Mouse (Mus musculus) left cerebral cortex, postnatal 25 days (tissue): Measurements from ENCODE around the gene Rnf123. TPM values are rescaled to one million over a fixed set of nuclear protein-coding genes. Genes with fewer than 3 reads are reported as not detected.
"Not testable (repeated sequence)": the region's sequence is repeated elsewhere in the genome, so short reads cannot be mapped to it uniquely, and the experiment has no call there.

ENCODE experiments used
- DNase-seq, 2 experiments: peaks; one replicate each; pipeline ENCODE4 v3.0.0; 2022; ENCODE audit warnings: low spot score in 2 of 2, mixed read lengths in 1 of 2
- intact Hi-C: fragments of 180-260 bp; cut with DNase I; formaldehyde crosslinking; loops from one replicate; pipeline ENCODE4 v1.15.1; 2025
- total RNA-seq, 2 experiments: library from RNA; stranded (reverse); gene quantifications; 2 replicates each; pipeline ENCODE4 v1.2.3; 2021

The Rnf123 gene
- total RNA-seq, 2 experiments from 2014 or later = 81.9 to 88.7 TPM

DNA sequence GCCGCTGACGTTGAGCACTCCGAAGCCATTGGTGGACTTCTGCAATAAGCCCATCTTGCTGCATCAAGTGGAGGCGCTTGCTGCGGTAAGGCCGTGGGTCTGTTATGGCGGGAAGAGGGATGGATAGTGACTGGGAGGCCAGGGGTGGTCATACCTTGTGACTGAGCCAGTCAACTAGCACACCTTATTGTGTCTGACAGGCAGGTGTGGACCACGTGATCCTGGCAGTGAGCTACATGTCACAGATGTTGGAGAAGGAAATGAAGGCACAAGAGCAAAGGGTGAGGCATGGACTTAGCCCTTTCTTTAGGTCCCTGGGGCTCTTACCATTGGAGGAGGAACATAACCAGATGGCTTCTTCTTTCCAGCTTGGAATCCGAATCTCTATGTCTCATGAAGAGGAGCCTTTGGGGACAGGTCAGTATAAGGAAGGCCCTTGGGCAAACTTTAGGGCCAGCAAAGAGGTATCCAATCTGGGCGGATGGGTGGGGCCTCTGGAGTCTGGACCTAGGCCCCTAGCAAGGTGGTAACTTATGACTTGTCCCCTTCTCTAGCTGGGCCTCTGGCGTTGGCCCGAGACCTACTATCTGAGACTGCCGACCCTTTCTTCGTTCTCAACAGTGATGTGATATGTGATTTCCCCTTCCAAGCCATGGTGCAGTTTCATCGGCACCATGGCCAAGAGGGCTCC, 33.4 kb downstream of the Rnf123 start:
- intact Hi-C loops = loop anchor here (5.0 kb wide), 3 partner anchors 47 to 147 kb away; partner anchors contain the start of gene Ip6k1
- no peak for DNase-seq

DNA sequence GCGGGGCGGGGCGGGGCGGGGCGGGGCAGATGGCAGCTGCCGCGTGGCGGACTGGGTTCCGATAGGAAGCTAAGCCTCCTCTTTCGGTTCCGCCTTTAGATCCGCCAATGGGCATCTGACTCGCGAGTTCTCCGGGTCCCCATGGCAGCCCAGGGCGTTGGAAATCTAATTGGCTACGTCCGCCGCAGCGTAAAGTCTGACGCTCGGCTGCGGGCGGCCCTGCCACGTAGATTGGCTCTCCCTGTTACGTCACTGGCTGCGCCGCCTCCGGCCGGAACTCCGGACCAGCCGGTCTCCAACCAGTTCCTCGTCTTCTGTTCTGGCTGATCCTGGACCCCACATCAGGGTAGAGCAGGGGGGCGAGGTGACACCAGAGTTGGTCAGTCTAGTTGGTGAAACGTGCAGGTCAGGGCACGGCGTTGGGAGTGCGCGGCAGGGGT, 34.1 kb downstream of the Rnf123 start, which contains the start of gene Gmppb:
Gene Gmppb, plus strand, starts transcription at position 227 of the 440 bp plus-strand sequence.
- intact Hi-C loops = loop anchor here (5.0 kb wide), 1 partner anchor 47 kb away; the partner anchor contains the start of gene Ip6k1
- peak; percentile 96 to 99 for DNase-seq

DNA sequence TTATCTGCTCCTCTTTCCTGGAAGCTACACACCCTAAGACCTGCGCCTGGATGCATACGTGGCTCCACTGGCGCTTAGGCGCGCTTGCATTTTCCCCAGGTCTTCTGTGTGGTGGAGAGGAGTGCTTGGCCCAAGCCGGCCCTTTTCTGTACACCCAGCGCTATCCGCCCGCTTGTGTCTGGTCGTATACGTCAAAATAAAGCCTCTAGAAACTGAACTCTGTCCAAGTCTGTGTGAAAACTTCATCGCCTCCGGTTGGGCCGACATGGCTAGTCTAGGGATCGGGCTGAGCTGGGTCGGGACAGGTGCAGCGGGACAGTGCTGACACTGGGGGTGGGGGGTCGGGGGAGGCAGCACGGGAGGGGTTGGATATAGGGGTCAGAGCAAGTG, 34.6 kb downstream of the Rnf123 start:
- no peak for DNase-seq
- intact Hi-C loops = loop anchor here (5.0 kb wide), 1 partner anchor 46 kb away; the partner anchor contains the start of gene Ip6k1

DNA sequence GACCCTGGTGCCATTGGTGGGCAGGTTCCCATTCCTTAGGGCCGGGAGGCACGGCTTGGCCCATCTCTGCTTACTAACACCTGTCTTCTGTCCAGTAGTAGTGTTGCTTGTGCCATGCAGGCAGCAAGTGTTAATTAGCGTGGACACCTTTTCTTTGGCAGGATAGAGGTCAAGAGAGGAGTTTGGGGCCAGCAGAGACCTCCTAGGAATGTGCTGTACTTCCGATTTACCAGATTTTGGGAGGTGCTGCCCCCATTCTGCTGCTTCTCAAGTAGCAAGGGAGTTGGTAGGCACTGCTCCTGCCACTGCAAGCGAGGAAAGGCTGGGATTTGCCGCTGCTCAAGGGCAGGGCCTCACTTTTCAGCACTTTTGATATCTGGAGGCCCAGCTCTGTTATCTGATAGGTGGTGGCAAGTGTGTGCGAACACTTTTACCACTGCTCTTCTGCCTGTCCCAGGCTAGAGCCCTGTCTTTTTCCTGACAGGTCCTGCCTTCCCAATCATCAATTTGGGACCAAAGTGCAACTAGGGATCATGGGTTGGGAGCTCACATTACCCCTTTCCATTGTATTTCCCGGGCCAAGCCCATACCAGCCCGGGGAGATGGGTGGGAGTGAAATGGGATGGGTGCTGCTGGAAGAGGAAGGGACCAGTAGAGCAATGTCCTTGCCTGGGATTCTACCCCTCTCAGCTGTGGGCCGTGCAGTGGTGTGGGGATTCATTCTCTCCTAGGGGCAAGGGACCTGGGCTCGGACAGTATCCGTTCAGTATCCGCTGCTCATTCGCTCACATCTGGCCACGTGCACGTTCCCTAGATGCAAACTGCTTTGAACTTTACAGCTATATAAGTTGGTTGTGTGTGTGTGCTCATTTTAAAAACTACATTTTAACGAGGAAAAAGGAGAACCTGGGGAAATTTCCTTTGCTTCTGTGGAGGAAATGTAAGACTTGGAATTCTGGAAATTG, 35.3 kb downstream of the Rnf123 start:
- no peak for DNase-seq
- intact Hi-C loops = loop anchor here (5.0 kb wide), 1 partner anchor 46 kb away; the partner anchor contains the start of gene Ip6k1

DNA sequence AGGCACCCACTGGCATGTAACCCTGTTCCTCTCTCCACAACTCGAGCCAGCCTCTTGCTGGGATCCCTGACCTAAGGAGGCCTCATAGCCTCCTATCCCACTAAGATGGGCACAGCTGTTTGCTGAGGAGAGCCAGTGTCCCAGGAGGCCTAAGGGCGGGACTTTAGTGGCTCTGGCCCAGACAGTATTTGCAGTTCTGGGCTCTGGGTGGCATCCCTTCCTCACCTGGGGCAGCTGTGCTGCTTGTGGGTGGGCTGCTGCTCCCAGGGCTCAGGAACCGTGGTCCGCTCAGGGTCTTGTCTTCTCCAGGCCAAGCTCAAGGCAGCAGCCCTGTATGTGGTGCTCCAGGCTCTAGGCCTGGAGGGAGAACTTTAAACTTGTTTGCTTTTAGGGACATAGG, 36.6 kb downstream of the Rnf123 start:
- intact Hi-C loops = loop anchor here (5.0 kb wide), 1 partner anchor 44 kb away; the partner anchor contains the start of gene Ip6k1
- no peak for DNase-seq

DNA sequence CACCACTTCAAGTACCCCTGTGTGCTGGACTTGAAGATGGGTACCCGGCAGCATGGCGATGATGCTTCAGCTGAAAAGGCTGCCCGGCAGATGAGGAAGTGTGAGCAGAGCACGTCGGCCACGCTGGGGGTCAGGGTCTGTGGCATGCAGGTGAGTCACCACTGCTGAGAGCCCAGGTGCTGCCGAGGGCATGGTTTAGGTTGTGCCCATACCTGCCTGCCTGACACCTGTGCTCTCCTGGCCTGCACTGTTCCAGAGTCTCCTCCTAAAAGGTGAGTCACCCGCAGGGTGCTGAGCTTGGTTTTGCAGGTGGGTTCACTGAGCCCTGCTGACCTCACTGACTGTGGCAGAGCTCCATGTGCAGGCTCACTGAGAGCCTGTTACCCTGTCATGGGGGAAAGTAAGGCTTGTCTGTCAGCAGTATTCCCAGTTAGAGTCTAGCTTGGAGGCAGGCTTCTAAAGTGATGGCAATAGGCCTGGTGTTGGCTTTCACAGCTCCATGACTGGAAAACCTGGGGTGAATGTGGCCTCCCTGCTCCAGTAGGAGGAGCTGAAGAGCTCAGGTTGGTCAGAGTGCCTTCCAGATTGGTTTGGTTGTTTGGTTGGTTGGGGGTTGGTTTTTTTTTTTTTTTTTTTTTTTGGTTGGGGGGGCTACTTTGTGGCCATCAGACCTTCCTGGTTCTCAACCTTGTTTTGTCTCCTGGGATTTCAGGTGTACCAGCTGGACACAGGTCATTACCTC, 38.2 kb downstream of the Rnf123 start:
- intact Hi-C loops = loop anchor here (5.0 kb wide), 1 partner anchor 43 kb away; the partner anchor contains the start of gene Ip6k1
- no peak for DNase-seq

DNA sequence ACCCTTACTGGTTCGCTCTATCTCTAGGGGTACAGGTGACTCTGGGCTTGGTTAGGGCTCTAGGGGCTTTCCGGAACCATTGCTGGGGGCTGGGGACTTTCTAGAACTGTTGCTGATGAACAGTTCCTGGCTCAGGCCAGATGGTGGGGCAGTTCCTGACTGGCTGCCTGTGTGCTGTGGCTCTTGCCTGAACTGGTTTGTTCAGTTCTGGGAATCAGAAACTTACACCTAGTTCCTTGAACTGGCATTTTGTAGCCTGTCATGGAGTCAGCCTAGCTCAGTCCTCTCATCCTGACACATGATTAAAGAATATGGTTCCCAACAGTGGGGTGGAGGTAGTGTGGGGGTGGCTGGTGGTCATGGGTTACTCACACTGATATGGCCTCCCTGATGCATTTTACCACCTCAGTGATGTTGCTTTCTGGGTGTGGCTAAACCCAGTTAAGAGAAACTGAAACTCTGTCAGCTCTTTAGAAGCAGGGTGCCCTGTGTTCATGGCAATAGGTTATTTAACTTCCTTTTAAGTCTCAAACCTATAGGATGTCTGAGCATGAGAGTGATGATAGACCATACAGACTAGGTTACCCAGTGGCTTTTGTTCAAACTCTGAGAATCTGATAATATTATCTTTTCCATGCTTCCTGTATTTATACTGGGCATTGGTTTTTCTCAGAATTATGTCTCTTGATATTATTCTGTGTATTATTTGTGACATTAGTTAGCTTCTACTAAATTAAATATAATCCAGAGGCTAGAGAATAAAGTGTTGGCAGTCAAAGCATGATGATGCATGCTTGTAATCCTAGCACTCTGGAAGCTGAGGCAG, 47.6 kb downstream of the Rnf123 start:
- no peak for DNase-seq
- intact Hi-C loops = no loop called here

DNA sequence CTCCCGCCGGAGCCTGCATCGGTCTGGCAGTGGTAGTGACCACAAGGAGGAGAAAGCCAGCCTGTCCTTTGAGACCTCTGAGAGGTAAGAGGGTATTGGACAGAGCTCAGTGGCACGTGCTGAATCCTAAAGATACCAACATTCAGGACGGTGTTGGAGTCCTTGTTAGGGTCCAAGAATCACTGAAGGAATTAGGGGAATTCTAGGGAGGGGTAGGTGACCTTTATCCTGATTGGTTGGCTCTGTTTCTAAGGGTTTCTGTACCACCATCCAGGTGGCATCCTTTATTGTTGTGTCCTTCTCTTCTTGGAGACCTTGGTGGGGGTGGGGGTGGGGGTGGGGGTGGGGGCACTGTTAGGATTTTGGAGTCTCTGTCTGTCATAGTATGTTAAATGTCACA, 51.0 kb downstream of the Rnf123 start:
- DNase-seq = no peak
- intact Hi-C loops = no loop called here

DNA sequence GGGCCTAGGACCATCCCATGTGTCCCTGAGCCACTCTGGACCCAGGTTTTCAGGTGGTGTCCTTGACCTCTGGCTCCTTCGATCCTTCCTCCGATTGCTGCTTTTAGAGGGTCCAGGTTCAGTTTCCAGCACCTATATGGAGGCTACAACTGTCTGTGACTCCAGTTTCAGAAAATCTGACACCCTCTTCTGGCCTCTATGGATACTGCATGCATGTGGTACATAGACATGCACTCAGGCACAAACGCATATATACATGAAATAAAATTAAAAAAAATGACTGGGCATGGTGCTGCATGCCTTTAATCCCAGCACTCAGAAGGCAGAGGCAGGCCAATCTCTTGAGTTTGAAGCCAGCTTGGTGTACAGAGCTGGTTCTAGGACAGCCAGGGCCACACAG, 55.3 kb downstream of the Rnf123 start:
- no peak for DNase-seq
- intact Hi-C loops = no loop called here

DNA sequence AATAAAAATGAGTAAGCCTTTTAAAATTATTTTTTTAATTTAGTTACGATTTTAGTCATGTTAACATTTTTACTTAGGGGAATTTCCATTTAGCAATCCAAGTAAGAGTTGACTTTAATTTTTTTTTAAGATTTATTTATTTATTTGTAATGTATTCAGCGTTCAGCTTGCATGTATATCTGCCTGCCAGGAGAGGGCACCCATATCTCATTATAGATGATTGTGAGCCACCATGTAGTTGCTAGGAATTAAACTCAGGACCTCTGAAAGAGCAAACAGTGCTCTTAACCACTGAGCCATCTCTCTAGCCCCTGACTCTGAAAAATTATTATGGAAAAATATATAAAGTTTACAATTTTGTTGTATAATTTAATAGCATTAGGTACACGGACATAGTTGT, 56.6 kb downstream of the Rnf123 start:
- no peak for DNase-seq
- intact Hi-C loops = no loop called here

DNA sequence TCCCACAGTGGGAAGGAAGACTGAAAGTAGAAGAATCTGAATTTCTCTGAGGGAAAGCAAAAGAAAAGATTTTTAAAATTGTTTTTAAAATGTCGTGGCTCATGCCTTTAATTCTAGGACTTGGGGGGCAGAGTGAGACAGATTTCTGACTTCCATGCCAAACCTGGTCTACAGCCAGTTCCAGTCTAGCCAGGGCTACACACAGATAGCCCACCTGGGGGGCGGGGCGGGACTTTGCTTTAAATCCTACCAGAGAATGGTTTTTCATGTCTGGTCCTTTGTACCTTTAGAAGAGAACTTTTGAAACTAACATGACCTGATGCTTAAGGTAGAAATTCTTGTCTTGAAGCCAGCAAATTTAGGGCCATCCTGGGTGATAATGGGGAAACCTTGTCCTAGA, 59.9 kb downstream of the Rnf123 start:
- intact Hi-C loops = no loop called here
- no peak for DNase-seq

DNA sequence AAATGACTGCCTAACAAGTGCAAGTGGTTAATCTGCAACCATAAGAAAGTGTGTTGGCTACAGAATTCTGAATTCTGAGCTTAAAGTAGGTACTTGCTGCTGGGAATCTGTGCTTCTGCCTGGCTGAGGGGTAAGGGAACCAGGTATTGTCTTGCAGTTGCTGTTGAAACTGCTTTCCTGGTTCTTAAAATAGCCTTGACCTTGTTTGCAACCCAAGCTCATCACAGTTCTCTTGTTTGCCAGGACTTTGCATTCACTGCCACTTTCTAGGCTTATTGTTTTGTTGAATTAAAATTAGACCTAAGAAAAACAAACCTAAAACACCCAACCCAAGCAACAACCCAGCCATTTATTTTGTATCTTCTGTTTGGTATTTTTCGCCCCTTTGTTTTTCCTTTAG, 62.4 kb downstream of the Rnf123 start:
- DNase-seq = no peak
- intact Hi-C loops = no loop called here

DNA sequence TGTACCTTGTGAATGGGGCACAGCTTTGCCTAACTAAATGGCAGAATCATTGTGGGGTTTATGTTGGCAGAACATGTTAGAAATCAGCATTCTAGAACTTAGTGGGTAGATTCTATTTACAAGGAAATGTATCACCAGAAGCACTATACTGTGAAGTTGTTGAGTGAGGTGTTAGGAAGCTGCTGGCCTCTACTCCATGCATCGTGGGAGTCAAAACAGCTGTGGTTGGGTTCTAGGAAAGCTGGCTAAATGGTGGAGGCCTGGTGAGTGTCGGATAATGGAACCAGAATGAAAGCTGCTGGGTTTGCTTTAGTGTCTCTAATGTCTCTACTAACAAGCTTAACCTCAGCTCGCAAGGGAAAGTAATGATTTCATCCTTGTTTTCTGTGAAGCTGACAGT, 66.0 kb downstream of the Rnf123 start:
- DNase-seq = peak in 1 of 2 experiments; percentile 83
- intact Hi-C loops = no loop called here

DNA sequence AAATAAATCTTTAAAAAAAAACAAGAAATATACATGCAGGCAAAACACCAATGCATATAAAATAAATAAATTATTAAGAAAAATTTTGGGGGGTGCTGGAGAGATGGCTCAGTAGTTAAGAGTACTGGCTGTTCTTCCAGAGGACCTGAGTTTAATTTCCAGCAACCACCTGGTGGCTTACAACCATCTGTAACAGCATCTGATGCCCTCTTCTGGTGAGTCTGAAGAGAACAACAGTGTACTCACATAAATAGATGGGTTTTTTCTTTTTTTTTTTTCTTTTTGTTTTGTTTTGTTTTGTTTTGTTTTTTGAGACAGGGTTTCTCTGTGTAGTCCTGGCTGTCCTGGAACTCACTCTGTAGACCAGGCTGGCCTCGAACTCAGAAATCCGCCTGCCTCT, 69.6 kb downstream of the Rnf123 start:
- intact Hi-C loops, DNase-seq: not testable (repeated sequence)

DNA sequence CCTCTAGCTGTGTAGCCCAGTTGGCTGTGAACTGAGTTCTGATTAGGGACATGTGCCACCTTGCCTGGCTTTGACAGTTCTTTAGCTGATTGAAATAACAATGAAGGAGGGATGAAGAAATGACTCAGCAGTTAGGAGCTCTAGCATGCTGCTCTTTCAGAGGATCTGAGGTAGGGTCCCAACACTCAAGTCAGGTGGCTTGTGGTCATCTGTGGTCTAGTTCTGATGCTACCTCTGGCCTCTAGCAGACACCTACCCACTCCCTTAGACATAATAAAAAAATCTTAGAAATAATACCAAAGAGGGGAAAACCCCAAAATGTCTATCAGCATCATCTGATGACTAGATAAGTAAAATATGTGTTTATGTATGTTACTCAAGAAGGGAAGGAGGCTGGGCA, 72.8 kb downstream of the Rnf123 start:
- intact Hi-C loops = no loop called here
- DNase-seq = no peak

DNA sequence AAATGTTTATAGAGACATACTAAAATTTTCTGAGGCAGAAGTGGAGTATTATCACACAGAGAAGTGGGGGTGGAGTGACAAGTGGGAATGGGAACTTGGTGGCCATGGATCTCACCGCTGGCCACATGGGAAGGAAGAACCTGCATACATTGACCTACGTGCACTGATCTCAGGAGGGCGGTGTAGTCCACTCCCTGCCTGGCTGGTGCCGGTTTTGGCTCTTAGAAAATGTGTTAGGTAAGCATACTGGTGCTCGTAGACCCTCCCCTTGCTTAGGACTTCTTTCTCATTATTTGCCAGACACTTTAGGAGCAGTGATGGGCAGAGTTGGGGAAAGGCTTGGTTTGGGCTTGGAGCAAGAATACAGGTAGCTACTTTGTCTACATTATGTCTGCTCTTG, 75.1 kb downstream of the Rnf123 start:
- DNase-seq = no peak
- intact Hi-C loops = no loop called here

DNA sequence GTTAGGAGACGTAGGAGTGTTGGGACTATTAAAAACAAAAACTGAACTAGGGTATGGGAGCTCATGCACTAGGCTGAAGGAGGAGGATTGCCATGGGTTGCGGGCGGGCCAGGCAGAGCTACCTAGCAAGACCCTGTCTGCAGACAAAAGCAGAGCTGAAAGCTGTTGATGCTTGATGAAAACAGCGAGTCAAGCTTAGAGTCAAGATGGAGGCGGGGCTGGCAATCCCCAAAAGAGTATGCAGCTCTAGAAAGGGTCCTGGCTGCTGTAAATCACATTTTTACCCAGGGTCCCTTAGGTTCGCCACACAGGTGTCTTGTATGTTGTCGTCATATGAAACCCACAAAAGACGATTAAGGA, 79.6 kb downstream of the Rnf123 start:
- DNase-seq = peak; percentile 20 to 23
- intact Hi-C loops = loop anchor here (5.0 kb wide), 1 partner anchor 44 kb away; the partner anchor contains the start of gene Gmppb

DNA sequence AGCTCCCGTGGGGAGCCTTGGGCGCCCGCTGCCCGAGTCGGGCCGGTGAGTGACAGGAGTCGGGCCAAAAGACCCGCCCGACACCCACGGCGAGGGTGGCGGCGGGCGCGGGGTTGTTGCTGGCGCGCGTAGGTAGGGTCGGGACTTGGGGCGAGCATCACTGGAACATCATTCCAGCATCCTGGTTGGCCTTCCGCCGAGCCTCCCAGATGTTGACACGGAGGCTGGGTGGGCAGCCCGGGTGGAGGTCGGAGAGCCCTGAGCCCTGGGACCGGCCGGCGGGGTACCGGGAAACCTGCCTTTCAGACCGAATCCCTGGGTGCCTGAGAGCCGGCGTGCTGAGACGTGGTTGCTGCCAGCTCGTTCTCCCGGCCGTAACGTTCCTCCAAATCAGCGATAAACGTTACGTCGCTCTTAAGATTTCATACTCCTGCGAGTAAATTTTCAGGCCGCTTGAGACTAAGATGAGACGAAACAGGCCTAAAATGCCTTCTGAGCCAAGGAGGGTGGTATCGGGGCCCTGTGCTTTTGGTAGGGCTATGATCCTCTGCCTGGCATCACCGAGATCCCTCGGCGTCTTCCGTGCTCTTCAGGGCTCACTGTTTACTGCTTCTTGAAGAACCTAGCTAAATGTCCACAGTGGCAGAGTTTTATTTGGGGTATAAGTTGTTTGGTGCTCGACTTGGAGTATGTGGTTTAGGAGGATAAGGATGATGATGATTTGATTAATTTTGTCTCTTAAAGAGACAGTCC, 80.2 kb downstream of the Rnf123 start:
- peak in 1 of 2 experiments; percentile 31 for DNase-seq
- intact Hi-C loops = loop anchor here (5.0 kb wide), 1 partner anchor 44 kb away; the partner anchor contains the start of gene Gmppb
